Mouse (Mus musculus) gastrocnemius, postnatal 4 days (tissue): ENCODE results near the gene Recql5. TPM values are rescaled to one million over a fixed set of nuclear protein-coding genes. Genes with fewer than 3 reads are reported as not detected.

Source experiments
- DNase-seq, 2 experiments: peaks; one replicate each; pipeline ENCODE4 v3.0.0; 2021 to 2022; ENCODE audit warnings: low spot score in 2 of 2, mixed read lengths in 2 of 2
- total RNA-seq, 2 experiments: library from RNA; stranded (reverse); gene quantifications; 2 replicates each; pipeline ENCODE4 v1.2.3; 2021

Recql5 gene
- total RNA-seq, 2 experiments from 2014 or later: 8.6 to 12.9 TPM

- no peak for DNase-seq
Observed at GRCm38 (mm10) chr11:115902177-115902576, 31.1 kb downstream of the Recql5 start.

GRCm38 (mm10) chr11:115901338-115902161 lies 31.7 kb downstream of the Recql5 start:
- DNase-seq: no peak

- no peak for DNase-seq
Observed at GRCm38 (mm10) chr11:115900561-115901337, 32.5 kb downstream of the Recql5 start.

DNA sequence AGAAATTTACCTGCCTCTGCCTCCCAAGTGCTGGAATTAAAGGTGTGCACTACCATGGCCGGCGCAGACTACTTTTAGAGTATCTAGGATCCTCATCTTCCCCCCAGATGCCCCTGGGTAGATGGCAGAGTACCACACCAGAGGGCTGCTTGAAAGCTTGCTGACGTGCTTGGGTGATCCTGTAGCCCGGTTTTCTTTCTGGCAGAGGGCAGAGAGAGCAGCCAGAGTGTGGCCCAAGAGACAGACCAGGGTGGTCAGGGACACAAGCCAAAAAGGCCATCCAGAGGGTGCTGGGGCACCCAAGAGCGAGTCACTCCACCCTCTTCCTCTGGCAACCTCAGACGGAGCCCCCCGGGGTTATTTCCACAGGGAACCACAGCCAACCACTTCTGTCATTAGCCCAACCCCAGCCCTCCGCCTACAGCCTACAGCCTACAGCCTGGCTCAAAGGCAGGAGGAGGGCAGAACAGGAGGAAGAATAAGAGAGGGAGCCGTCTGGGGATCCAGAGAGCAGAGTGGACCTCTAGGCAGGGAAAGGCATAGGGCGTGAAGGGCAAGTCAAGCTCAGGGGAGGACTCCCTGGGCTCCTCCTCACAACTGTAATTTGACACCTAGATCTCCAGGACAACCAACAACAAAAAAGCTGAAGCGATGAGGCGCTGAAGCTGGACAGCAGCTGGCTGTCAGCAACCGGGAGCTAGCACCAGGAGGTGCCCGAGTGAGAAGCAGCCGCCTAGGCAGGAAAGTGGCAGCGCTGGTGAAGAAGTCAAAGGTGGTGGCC lies 33.6 kb downstream of the Recql5 start, which contains the start of gene Smim5:
Gene Smim5 (plus strand): TSS at position 481 of the 781 bp plus-strand sequence.
- DNase-seq: peak in 1 of 2 experiments; percentile 47

DNA sequence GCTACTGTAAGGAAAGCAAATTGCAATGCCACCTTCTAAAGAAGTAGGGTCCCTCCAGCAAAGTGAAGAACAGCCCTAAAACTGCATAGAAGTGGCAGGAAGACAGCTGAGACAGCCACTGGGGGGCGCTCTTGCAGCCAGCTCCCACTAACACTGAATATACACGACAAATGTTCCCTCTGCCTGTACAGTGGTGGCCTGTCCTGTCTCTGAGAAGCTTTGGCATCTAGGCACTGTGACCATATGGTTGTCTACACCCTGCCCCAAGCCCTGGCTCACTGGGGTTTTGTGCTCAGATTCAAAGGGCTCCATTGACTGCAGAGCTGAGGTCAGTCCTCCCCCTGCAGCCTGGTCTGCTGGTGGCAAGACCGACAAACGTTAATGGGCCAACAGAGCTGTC lies 34.4 kb downstream of the Recql5 start:
- DNase-seq: peak in 1 of 2 experiments; percentile 54

GRCm38 (mm10) chr11:115898446-115898845 lies 34.8 kb downstream of the Recql5 start:
- DNase-seq: no peak

- no peak for DNase-seq
Observed at GRCm38 (mm10) chr11:115894755-115895520, 38.3 kb downstream of the Recql5 start.

GRCm38 (mm10) chr11:115893071-115893470 lies 40.2 kb downstream of the Recql5 start:
- DNase-seq: no peak

GRCm38 (mm10) chr11:115892213-115892612 lies 41.1 kb downstream of the Recql5 start:
- DNase-seq: no peak

DNA sequence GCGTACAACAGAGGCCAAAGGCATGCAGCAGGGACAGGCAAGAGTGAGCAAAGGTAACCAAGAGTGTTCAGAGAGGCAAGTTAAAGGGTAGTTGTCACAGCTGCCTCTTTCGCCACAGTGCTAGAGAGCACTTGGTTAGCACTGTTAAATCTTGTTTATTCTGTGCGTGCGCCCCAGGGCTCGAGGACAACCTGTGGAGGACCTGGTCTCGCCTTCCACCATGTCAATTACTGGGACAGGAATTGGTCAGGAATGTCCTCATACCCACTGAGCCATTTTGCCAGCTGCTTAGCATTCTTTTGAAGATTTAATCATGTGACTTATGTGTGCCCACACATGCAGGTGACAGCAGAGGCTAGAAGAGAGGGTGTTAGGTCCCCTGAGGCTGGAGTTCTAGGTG lies 44.1 kb downstream of the Recql5 start:
- DNase-seq: no peak

- DNase-seq: no peak
Observed at GRCm38 (mm10) chr11:115888020-115888419, 45.3 kb downstream of the Recql5 start.

DNA sequence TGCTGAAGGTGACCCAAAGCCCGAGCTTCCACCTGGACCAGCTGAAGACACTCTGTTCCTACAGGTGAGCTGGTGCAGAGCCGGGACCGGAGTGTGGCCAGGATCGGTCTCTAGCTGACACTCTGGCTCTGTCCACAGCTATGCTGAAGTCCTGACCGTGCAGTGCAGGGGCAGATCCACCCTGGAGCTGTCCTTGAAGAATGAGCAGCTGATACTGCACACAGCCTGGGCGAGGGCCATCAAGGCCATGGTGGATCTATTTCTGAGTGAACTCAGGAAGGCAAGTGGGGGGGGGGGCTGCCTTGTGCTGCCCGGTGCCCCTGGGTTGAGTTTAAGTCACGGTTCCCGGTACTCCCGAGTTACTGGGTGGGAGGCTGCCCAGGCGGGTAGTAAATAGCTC lies 46.8 kb downstream of the Recql5 start:
- no peak for DNase-seq

- DNase-seq: no peak
Observed at GRCm38 (mm10) chr11:115885281-115885680, 48.0 kb downstream of the Recql5 start.

DNA sequence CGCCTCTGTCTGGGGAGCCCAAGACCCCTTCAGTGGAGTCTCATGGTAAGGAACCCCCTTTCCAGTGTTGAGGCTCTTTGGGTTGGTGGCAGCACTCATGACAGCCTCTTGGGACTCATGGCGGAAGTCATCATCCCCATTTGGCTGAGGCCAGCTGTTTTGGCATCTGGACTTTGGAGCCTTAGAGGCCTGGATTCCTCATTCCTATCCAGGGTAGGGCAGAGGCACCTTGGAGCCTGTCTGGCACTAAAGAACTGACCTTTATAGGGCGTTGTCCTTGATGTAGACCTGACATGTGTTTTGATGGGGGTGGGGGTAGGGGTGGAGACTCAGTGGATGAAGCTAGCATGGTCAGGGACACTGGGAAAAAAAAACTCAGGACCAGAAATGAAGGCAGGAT lies 48.9 kb downstream of the Recql5 start:
- no peak for DNase-seq

DNA sequence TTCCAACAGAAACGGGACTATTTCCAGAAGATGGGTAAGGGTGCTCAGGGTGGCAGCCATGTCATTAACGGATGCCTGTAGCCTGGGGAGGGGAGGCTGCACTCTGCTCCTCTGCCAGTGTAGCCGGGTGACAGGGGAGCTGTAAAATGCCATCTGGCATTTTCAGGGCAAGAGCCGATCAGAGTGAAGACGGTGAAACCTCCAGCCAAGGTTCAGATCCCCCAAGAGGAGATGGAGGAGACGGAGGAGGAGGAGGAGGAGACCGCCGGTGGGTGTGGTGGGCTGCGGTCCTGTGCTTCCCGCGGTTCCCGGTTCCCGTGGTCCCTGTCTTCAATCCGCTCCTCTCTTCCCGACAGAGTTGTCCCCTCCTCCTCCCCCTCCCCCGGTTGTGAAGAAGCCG lies 50.0 kb downstream of the Recql5 start:
- DNase-seq: no peak

DNA sequence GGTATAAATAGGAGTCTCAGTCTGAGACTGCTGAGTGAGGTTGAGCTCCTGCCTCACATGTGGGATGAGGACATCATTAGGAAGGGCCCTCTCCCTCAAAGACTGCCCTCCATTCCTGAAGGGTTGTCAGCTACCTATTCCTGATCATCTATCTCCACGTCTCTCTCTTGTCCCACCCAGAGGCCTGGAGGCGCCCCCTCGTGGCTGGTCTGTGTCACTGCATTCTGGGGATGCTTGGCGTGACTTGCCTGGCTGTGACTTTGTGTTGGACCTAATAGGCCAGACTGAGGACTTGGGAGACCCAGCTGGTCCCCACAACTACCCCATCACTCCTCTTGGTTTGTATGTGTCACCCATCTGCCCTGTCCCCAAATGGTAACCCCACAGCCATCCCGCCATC lies 52.3 kb downstream of the Recql5 start:
- no peak for DNase-seq

DNA sequence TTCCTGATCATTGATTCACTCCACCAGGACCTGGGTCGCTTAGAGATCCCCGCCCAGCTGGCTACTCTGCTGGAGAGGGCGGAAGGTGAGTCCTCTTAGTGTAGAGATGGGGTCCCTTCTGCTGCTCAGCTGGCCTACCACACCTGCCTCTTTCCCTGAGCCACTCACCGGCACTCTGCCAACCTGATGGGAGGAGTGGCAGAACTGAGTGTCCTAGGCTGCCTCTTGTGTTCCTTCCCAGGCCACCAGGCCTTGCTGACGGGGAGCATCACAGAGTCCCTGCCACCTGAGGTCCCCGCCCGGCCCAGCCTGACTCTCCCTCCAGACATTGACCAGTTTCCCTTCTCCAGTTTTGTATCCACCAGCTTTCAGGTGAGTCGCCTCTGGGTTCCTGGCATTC lies 55.2 kb downstream of the Recql5 start:
- DNase-seq: no peak

GRCm38 (mm10) chr11:115877174-115877755 lies 56.0 kb downstream of the Recql5 start:
- DNase-seq: no peak

DNA sequence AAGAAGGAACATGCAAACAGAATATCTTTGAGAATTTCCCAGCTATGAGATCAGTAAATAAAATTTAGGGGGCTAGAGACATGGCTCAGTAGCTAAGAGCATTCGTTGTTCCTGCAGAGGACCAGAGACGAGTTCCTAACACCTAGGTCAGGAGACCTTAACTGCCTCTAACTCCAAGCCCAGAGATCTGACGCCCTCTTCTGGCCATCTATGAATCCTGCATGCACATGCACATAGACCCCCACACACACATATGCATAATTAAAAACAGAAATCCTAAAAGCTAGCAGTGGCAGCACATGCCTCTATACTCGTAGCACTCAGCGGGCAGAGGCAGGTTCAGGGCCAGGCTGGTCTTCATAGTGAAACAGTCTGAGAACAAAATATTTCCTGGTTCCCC lies 56.8 kb downstream of the Recql5 start:
- DNase-seq: no peak

GRCm38 (mm10) chr11:115875935-115876334 lies 57.3 kb downstream of the Recql5 start:
- DNase-seq: no peak
